Mouse (Mus musculus) G1E (cell line): ENCODE measurements around the gene Gm49450.

Experiments used
- CTCF ChIP-seq: IDR thresholded peaks from 2 replicates; pipeline ENCODE4 v1.5.1; 2012; ENCODE audit warnings: low read depth, low read length, inconsistent platforms, mixed read lengths
- GATA1 ChIP-seq: IDR thresholded peaks from 2 replicates; pipeline ENCODE4 v1.6.1; 2012; ENCODE audit warnings: borderline replicate concordance, low read length, inconsistent platforms, mixed read lengths
- POLR2AphosphoS5 ChIP-seq: IDR thresholded peaks from 2 replicates; pipeline ENCODE4 v1.6.1; 2012; ENCODE audit warnings: low read depth, low read length, inconsistent platforms; ENCODE audit not compliant: insufficient replicate concordance
- TAL1 ChIP-seq: conservative IDR thresholded peaks from 2 replicates; pipeline ENCODE4 v1.6.1; 2012; ENCODE audit warnings: low read depth, low read length, inconsistent platforms, mixed read lengths

DNA sequence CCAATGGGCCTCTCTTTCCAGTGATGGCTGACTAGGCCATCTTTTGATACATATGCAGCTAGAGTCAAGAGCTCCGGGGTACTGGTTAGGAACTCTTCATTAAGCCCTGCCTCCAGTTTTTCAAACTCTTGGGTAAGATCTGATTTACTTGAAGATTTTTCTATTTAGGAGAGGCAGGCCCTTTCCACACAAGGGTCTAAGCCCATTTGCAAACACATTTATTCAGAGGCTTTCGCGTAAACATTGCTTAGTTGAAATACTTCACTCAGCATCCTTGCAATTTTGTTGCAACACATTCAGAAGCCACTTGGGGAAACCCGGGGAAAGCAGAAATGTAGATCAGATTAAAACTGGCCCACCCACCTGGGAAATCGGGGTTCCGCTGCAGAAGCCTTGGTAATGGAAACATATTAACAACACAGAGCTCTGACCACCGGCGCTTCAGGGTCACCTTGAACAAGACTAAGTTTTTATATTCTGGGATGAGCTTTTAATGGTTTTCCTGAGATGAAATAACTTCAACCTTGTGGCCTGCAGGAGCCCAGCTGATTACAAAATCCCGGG, 41.7 kb upstream of the Gm49450 start:
- TF ChIP-seq CTCF (no peak), GATA1 (no peak), POLR2AphosphoS5 (no peak), TAL1 (no peak)
